Mouse (Mus musculus) heart, embryonic 16.5 days (tissue): ENCODE measurements around the gene Cux1. TPM values are rescaled to one million over a fixed set of nuclear protein-coding genes. Genes with fewer than 3 reads are reported as not detected.

ENCODE experiments used
- ATAC-seq: fragments of 200-750 bp; cut with Nextera tagmentation; replicated peaks from 2 replicates; pipeline ENCODE4 v1.8.0; 2017; ENCODE audit warnings: moderate number of reproducible peaks; ENCODE audit not compliant: insufficient read depth, low FRiP score; ENCODE audit errors: extremely low read depth
- H3K27ac ChIP-seq: fragments of 300-500 bp; sonication (generic); 2 replicates; pipeline ENCODE4 v1.5.1; 2014; ENCODE audit warnings: mild to moderate bottlenecking, low read length, control low read depth, moderate library complexity
- H3K27me3 ChIP-seq: fragments of 300-500 bp; sonication (generic); 2 replicates; pipeline ENCODE4 v1.6.1; 2014; ENCODE audit warnings: low read length, mixed read lengths; ENCODE audit not compliant: control insufficient read depth, insufficient read depth
- H3K36me3 ChIP-seq: fragments of 300-500 bp; sonication (generic); 2 replicates; pipeline ENCODE4 v1.6.1; 2014; ENCODE audit not compliant: control insufficient read depth, insufficient read depth
- H3K4me1 ChIP-seq: fragments of 300-500 bp; sonication (generic); 2 replicates; pipeline ENCODE4 v1.6.1; 2014; ENCODE audit warnings: low read length, mixed read lengths; ENCODE audit not compliant: control insufficient read depth, insufficient read depth
- H3K4me2 ChIP-seq: fragments of 300-500 bp; sonication (generic); 2 replicates; pipeline ENCODE4 v1.6.1; 2014; ENCODE audit warnings: low read depth, mild to moderate bottlenecking, control low read depth, low read length
- H3K4me3 ChIP-seq: fragments of 300-500 bp; sonication (generic); 2 replicates; pipeline ENCODE4 v1.5.1; 2014; ENCODE audit warnings: mild to moderate bottlenecking, control low read depth, low read length
- H3K9ac ChIP-seq: fragments of 300-500 bp; sonication (generic); 2 replicates; pipeline ENCODE4 v1.6.1; 2014; ENCODE audit warnings: low read length, control low read depth
- H3K9me3 ChIP-seq: fragments of 300-500 bp; sonication (generic); replicated peaks from 2 replicates; pipeline ENCODE4 v1.6.1; 2016; ENCODE audit warnings: low read length; ENCODE audit not compliant: control insufficient read depth
- WGBS: fragments of 180-500 bp; shearing (Covaris S2); extraction: QIAGEN DNeasy Blood & Tissue Kit; methylation state at CpG from one replicate; pipeline ENCODE4 v1.1.7; 2014; 5-methylcytosine and 5-hydroxymethylcytosine counted together
- polyA plus RNA-seq: library from polyadenylated mRNA; unstranded; fragments of >200 nt; fragmentation: Nextera tagmentation; extraction: Ambion mirVana; gene quantifications from 2 replicates; pipeline ENCODE4 v1.2.1, GENCODE M21; 2015

The Cux1 gene
- polyA plus RNA-seq, 1 experiment from 2014 or later, result 89.0 TPM

- H3K9ac ChIP-seq, result 0 out of 2 replicates have a peak overlapping the region, but pooled peaks have one; percentile 8
- no peaks in the 10 kb centered on the region for H3K36me3 ChIP-seq
- no peak overlapping the region for H3K4me2 ChIP-seq
- peaks cover 62% of the 10 kb centered on the region for H3K4me1 ChIP-seq
- no peaks in the 10 kb centered on the region for H3K9me3 ChIP-seq
- H3K4me3 ChIP-seq, result no peak overlapping the region
- peak overlapping the region; percentile 56 for H3K27ac ChIP-seq
- no peaks in the 10 kb centered on the region for H3K27me3 ChIP-seq
- WGBS, result 45% methylated on average over 6 of the region's 6 CpGs
- ATAC-seq, result no peak
Measured at GRCm38 (mm10) chr5:136551571-136551970, 15.7 kb downstream of the Cux1 start.

GRCm38 (mm10) chr5:136550726-136551125 lies 16.6 kb downstream of the Cux1 start:
- 23% methylated on average over 2 of the region's 2 CpGs for WGBS
- no peak overlapping the region for H3K4me2 ChIP-seq
- H3K9me3 ChIP-seq, result no peaks in the 10 kb centered on the region
- no peaks in the 10 kb centered on the region for H3K36me3 ChIP-seq
- H3K4me1 ChIP-seq, result peaks cover 58% of the 10 kb centered on the region
- no peak overlapping the region for H3K4me3 ChIP-seq
- no peak overlapping the region for H3K9ac ChIP-seq
- no peaks in the 10 kb centered on the region for H3K27me3 ChIP-seq
- H3K27ac ChIP-seq, result peak overlapping the region; percentile 54; the same call in 1 of the 2 replicates
- peak; percentile 29; the same call in 1 of the 2 replicates for ATAC-seq

DNA sequence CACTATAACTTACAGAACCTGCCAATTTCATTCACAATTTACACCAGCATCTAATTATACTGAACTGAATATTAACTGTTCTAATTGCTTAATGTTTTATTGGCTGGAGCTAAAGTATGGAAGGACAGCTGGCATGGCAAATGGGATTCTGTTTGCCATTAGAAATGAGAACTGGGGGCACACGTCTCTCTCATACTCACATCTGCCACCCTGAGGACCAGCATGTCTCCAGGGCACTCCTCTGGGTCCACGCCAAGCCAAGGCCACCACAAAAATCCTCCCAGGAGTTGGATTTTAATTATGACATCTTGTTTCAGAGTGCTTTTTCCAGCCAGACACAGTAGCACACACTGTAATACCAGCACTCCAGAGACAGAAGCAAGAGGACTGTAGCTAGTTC lies 18.5 kb downstream of the Cux1 start:
- H3K4me1 ChIP-seq, result peaks cover 53% of the 10 kb centered on the region

DNA sequence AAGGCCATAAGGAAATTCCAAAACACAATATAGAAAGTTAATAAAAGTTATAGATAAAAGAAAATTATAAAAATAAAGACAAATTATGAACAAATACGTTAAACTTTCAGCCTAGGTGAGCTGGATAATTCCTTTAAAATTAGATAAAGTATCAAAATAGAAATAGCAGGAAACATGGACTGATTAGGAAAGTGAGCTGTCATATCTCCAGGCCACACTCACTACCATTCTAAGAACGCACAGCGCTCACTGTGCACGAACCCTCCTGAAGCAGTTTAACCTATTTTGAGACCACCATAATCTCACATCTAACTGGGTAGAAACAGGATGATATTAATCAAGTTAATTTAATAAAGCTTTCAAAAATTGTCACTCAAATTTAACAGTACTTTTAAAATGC lies 22.2 kb downstream of the Cux1 start:
- WGBS, result 32% methylated on average over 4 of the region's 4 CpGs
- no peak for ATAC-seq
- peak overlapping the region; percentile 37 for H3K4me2 ChIP-seq
- H3K9ac ChIP-seq, result no peak overlapping the region
- no peaks in the 10 kb centered on the region for H3K36me3 ChIP-seq
- peaks cover 44% of the 10 kb centered on the region for H3K4me1 ChIP-seq
- no peak overlapping the region for H3K27ac ChIP-seq
- H3K4me3 ChIP-seq, result no peak overlapping the region
- no peaks in the 10 kb centered on the region for H3K27me3 ChIP-seq
- no peaks in the 10 kb centered on the region for H3K9me3 ChIP-seq

More for the DNA sequence above, 18.5 kb downstream of the Cux1 start:
- no peak overlapping the region for H3K4me2 ChIP-seq
- no peak overlapping the region for H3K9ac ChIP-seq
- H3K27me3 ChIP-seq, result no peaks in the 10 kb centered on the region
- H3K27ac ChIP-seq, result no peak overlapping the region
- H3K4me3 ChIP-seq, result no peak overlapping the region
- WGBS, result 79% methylated on average over 2 of the region's 2 CpGs
- no peaks in the 10 kb centered on the region for H3K9me3 ChIP-seq
- H3K36me3 ChIP-seq, result no peaks in the 10 kb centered on the region
- ATAC-seq, result no peak

GRCm38 (mm10) chr5:136543171-136543570 lies 24.1 kb downstream of the Cux1 start:
- Histone ChIP-seq H3K9me3 (no peaks in the 10 kb centered on the region), H3K4me2 (no peak overlapping the region)
- ATAC-seq, result no peak

DNA sequence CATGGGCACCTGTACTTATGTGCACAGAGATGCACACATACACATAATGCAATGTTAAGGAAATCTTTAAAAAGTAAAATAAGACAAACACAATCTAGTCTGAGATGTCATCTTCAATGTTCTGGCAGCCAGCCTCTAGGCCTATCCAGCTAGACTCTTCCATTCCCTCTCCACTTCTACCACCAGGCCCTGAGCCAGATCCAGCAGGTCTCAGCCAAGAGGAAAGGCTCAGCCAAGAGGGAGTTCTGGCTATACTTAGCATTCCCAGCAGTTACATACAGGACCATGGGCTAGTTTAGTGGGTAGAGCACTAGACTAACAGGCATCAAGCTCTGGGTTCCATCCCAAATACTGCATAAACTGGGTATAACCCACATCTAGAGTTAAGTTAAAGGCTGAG lies 26.3 kb downstream of the Cux1 start:
- Histone ChIP-seq H3K27ac (peak overlapping the region; percentile 80), H3K4me2 (no peak overlapping the region), H3K36me3 (no peaks in the 10 kb centered on the region), H3K9ac (no peak overlapping the region), H3K4me3 (no peak overlapping the region), H3K9me3 (no peaks in the 10 kb centered on the region), H3K4me1 (peaks cover 52% of the 10 kb centered on the region), H3K27me3 (no peaks in the 10 kb centered on the region)
- peak; percentile 76; the same call in 1 of the 2 replicates for ATAC-seq

More at GRCm38 (mm10) chr5:136543171-136543570, 24.1 kb downstream of the Cux1 start:
- Histone ChIP-seq H3K4me1 (peaks cover 49% of the 10 kb centered on the region), H3K27me3 (no peaks in the 10 kb centered on the region), H3K9ac (no peak overlapping the region), H3K27ac (no peak overlapping the region), H3K36me3 (no peaks in the 10 kb centered on the region), H3K4me3 (no peak overlapping the region)

DNA sequence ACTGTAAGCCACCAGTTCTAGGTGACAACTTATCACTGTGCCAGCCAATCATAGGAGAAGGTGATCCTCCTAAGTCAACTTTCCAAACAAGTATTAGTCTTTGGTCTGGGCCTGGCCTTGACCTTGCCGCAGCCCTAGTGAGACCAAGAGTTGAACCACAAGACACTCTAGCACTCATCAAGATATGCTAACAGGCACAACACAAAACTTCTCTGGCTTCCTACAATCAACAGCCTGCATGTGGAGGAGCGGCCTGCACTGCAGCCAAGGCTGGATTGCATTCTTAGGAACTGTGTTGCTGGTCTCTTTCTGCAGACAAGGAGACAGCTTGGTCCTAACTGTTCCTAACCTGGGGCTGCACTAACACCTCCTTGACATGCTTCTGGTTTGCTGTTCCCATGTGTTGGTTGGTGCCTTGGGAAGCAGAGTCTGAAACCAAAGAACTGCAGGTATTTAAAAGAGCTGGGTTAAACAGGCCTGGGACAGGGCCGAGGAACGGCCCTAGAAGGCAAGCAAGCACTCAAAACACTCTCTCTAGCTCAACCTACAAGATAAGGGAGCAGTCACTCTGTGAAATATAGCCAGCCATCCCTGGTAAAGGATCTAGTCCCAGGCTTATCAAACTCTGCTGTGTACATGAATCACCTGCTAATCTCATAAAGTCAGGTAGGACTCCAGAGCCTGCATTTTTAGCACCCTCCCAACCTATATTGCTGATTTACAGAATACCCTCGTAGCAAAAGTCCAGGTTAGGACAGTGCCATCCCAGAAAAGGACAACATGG lies 27.0 kb downstream of the Cux1 start:
- H3K4me2 ChIP-seq, result no peak overlapping the region
- no peak overlapping the region for H3K9ac ChIP-seq
- ATAC-seq, result peak; percentile 14; the same call in 1 of the 2 replicates
- H3K36me3 ChIP-seq, result no peaks in the 10 kb centered on the region
- WGBS, result 40% methylated on average over 5 of the region's 5 CpGs
- no peaks in the 10 kb centered on the region for H3K27me3 ChIP-seq
- no peak overlapping the region for H3K4me3 ChIP-seq
- H3K27ac ChIP-seq, result peak overlapping the region; percentile 80
- H3K9me3 ChIP-seq, result no peaks in the 10 kb centered on the region
- H3K4me1 ChIP-seq, result peaks cover 52% of the 10 kb centered on the region

- H3K9ac ChIP-seq, result no peak overlapping the region
- no peak overlapping the region for H3K4me3 ChIP-seq
- ATAC-seq, result no peak
- WGBS, result 81% methylated on average over 4 of the region's 4 CpGs
- H3K27ac ChIP-seq, result no peak overlapping the region
- no peaks in the 10 kb centered on the region for H3K9me3 ChIP-seq
- H3K4me2 ChIP-seq, result no peak overlapping the region
- H3K36me3 ChIP-seq, result no peaks in the 10 kb centered on the region
- H3K27me3 ChIP-seq, result no peaks in the 10 kb centered on the region
- peaks cover 65% of the 10 kb centered on the region for H3K4me1 ChIP-seq
Measured at GRCm38 (mm10) chr5:136536753-136537152, 30.5 kb downstream of the Cux1 start.

- no peak for ATAC-seq
- H3K4me2 ChIP-seq, result no peak overlapping the region
- no peak overlapping the region for H3K9ac ChIP-seq
- H3K4me1 ChIP-seq, result peaks cover 67% of the 10 kb centered on the region
- no peak overlapping the region for H3K4me3 ChIP-seq
- WGBS, result 61% methylated on average over 5 of the region's 5 CpGs
- no peaks in the 10 kb centered on the region for H3K36me3 ChIP-seq
- no peaks in the 10 kb centered on the region for H3K27me3 ChIP-seq
- H3K9me3 ChIP-seq, result no peaks in the 10 kb centered on the region
- no peak overlapping the region for H3K27ac ChIP-seq
Measured at GRCm38 (mm10) chr5:136535976-136536725, 31.1 kb downstream of the Cux1 start.
